Mouse (Mus musculus) CD4-positive, CD25-positive, alpha-beta regulatory T cell, adult 2 months (primary cell): Measurements from ENCODE around the gene Zranb3.

Experiments used
- DNase-seq: peaks from one replicate; pipeline ENCODE4 v3.0.0-alpha.2; 2012; ENCODE audit warnings: low read depth, low spot score

The Zranb3 gene

DNA sequence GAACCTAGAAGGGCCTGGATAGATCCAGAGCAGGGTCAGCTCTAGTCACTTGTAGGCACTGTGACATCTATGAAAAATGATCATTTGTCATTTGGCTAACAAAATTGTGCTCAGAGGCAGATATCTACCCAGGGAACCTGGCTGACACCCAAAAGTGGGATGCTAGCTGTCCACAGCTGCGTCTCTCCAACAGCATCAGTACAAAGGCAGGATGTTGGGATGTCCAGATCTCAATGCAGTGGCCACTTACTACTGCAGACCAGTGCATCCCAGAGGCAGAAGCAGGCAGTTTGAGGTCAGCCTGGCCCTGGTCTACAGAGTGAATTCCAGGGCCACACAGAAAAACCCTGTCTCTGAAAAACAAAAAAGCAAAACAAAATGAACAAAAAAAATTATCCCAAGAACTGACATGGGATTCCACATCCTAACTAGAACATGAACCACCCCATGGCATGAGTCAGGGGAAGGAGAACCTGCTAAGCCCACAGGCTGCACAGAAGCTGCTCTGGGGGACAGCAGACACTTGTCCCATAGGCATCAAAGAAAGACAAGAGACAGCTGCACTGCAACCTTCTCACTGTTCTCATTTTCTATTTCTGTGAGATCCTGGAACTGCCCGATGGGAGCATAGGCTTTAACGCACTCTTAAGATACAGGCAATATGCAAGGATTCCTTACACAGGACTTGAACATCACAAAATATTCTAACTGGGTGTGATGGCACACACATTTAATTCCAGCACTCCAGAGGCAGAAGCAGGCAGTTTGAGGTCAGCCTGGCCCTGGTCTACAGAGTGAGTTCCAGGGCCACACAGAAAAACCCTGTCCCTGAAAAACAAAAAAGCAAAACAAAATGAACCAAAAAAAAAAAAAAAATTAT lies 156.9 kb downstream of the Zranb3 start:
- no peak for DNase-seq

DNA sequence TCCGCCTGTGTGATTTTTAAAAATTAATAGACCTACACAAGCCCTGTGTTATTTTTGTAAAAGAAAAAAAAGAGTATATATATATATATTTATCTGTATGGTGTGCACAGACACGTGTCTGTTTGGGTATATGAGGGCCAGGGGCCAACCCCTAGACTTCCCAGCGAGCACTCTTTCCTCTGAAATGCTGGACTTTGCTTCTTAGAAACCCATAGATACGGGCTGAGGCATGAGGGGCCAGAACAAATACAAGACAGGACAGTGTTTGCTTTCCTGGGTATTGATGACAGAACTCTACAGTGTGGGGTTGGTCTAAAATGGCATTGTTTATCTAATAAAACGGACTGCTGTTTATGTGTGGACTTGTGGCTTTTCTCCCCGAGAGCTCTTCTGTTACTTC lies 159.3 kb downstream of the Zranb3 start:
- DNase-seq = no peak

DNA sequence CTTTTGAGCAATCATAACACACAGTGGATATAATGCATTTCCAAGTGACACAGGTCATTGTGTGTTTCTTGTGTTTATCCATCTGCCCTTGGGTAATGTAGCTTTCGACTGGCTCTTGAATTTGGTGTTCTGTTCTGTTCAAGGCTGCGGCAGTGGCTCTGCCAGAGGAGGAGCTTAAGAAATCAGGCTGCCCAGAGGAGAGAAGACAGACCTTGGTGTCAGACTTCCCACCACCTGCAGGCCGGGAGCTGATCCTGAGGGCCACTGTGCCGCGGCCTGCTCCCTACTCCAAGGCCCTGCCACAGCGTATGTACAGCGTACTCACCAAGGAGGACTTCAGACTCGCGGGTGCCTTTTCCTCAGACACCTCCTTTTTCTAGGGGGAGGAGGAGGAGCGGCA lies 160.6 kb downstream of the Zranb3 start:
- no peak for DNase-seq

DNA sequence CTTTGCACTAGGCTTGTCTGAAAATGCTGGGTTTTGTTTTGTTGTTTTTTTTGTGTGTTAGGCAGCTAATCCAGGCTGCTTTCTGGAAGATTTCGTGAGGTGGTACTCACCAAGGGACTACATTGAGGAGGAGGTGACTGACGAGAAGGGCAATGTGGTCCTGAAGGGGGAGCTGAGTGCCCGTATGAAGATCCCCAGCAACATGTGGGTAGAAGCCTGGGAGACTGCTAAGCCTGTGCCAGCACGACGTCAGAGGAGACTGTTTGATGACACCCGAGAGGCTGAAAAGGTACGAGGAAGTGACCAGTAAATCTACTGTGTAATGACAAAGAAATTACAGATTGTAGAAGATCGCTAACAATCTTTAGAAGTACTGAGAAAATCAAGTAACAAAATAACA lies 165.6 kb downstream of the Zranb3 start:
- no peak for DNase-seq

DNA sequence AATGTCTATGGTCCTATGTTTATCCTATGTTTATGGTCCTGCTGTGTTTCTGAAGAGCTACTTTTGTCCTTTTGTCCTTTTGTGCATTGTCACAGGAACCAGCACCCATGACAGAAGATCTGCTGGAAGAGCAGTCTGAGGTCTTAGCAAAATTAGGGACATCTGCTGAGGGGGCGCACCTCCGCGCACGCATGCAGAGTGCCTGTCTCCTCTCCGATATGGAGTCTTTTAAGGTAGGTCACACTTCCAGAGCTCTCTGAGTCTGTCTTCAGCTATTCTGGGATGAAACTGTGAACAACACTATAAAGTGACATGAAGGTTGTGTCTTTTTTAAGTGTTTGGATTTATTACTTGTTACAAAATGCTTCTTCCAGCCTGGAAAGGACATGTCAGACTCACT lies 168.5 kb downstream of the Zranb3 start:
- no peak for DNase-seq

DNA sequence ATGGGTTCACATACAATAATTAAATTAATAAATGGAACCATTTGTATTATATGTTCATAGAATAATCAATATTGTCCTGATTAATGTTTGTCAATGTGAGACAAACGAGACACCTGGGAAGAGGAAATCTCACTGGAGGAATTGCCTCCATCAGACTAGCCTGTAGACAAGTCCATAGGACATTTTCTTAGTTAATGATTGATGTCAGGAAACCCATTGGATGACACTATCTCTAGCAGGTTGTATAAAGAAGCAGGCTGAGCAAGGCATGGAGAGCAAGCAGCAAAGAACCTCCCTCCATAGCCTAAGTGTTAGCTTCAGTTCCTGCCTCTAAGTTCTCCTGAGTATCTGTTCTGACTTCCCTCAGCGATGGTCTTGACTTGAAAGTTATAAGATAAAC lies 169.4 kb downstream of the Zranb3 start:
- DNase-seq = no peak

DNA sequence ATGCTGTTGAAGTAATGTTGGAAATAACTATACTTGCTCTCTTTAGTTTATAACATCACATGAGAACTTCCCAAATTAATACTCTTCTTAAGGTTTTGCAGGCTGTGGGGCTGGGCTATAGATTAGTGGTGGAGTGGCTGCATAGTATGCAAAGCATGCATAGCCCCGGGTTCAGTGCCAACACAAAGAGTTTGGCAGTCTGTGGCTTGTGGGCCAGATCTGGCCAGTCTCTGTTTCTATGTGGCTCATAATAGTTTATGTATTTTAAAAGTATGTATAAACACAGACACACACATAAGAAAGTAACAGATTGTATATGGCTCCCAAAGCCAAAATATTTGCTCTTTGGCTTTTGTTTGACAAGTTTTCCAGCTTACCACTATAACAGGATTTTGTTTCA lies 187.0 kb downstream of the Zranb3 start:
- no peak for DNase-seq

DNA sequence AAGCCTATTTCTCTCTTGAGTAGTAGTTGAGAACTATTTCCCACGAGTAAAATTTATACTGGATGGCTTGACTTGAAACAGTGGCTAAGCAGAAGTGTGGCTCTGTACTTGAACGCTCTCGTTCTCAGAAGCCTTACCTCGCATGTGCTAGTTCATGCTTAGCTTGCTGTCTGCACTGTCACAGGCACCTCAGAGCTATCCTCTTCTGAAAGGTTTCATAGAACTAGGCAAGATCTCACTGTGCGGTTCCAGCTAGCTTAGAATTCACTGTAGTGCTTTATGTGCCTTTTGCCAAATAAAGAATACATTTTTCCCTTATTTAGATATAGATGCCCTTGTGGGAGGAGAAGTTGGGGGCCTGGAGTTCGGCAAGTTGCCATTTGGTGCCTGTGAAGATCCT lies 187.5 kb downstream of the Zranb3 start:
- no peak for DNase-seq

DNA sequence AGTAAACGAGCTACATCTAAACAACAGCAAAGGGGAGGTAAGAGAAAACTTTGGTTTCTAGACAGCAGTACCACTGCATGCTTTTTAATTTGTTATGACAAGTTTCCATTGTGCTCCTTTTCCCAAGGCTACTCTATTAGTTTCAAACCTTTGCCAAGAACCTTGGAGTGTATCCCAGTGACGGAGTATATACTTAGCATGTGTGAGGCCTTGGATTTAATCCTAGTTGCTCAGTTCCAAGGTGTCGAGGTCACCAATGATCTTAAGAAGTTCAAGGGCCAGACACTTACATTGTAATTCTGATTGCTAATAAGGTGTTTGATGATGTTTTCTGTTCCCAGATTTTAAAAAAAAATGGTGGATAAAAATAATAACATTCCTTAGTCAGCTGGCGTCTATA lies 189.7 kb downstream of the Zranb3 start:
- no peak for DNase-seq

DNA sequence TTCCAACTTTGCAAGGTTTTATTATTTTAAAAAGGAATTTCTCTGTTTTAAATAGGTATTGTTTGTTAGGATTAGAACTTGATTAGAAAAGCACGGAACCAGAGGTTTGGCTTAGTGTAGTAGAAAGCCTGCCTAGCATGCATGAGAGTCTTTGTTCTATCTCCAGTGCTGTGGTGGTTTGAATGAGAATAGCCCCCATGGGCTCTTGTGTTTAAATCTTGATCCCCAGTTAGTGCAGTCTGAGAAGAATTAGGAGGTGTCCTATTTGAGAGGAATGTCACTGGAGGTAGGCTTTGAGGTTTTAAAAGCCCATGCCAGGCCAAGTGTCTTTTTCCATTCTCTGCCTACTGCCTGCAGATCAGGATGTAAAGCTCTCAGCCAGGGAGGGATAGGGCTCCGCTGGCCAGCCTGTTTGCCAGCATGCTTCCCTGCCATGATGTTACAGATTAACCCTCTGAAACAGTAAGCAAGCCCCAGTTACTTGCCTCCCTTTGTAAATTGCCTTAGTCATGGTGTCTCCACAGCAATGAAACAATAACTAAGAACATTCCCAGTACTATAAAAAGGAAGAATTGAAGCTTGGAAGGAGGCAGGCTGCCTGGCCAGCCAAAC lies 198.0 kb downstream of the Zranb3 start:
- no peak for DNase-seq
